Mouse (Mus musculus) megakaryocyte, embryonic 14.5 days (primary cell): ENCODE data around the gene Aqp1. TPM values are rescaled to one million over a fixed set of nuclear protein-coding genes. Genes with fewer than 3 reads are reported as not detected.

ENCODE experiments used
- H3K27me3 ChIP-seq: replicated peaks from 2 replicates; pipeline ENCODE3; 2012; ENCODE audit warnings: inconsistent platforms
- H3K36me3 ChIP-seq: replicated peaks from 2 replicates; pipeline ENCODE3; 2012; ENCODE audit warnings: low read length, inconsistent platforms, mixed read lengths
- H3K4me1 ChIP-seq: 2 replicates; pipeline ENCODE4 v1.6.1; 2012; ENCODE audit warnings: inconsistent platforms
- H3K4me3 ChIP-seq: replicated peaks from 2 replicates; pipeline ENCODE3; 2012; ENCODE audit warnings: moderate library complexity, mild to moderate bottlenecking, inconsistent platforms
- H3K9me3 ChIP-seq: 2 replicates; pipeline ENCODE4 v1.6.1; 2012; ENCODE audit warnings: inconsistent platforms
- FLI1 ChIP-seq: IDR thresholded peaks from 2 replicates; pipeline ENCODE4 v1.6.1; 2012; ENCODE audit warnings: low read length, inconsistent platforms, mixed read lengths
- GATA1 ChIP-seq: IDR thresholded peaks from 3 replicates; pipeline ENCODE4 v1.6.1; 2012; ENCODE audit warnings: mixed read lengths, low read length, inconsistent platforms, borderline replicate concordance
- polyA plus RNA-seq: library from polyadenylated mRNA; stranded (reverse); fragments of >175 nt; gene quantifications from 2 replicates; pipeline ENCODE4 v1.2.3, GENCODE M21; 2012; ENCODE audit warnings: low replicate concordance; ENCODE audit not compliant: insufficient read depth

The Aqp1 gene
- polyA plus RNA-seq, 1 experiment, result 4.6 TPM

- no peaks in the 10 kb centered on the region for H3K27me3 ChIP-seq
- peaks cover 1% of the 10 kb centered on the region for H3K36me3 ChIP-seq
- TF ChIP-seq FLI1, result no peak
- no peak for TF ChIP-seq GATA1
- no peak overlapping the region for H3K4me3 ChIP-seq
- no peaks in the 10 kb centered on the region for H3K9me3 ChIP-seq
- peaks cover 73% of the 10 kb centered on the region for H3K4me1 ChIP-seq
Observed at GRCm38 (mm10) chr6:55355575-55355974, 19.3 kb downstream of the Aqp1 start.

GRCm38 (mm10) chr6:55356017-55356703, 19.9 kb downstream of the Aqp1 start:
- H3K9me3 ChIP-seq, result no peaks in the 10 kb centered on the region
- H3K27me3 ChIP-seq, result no peaks in the 10 kb centered on the region
- peaks cover 73% of the 10 kb centered on the region for H3K4me1 ChIP-seq
- no peak for TF ChIP-seq GATA1
- TF ChIP-seq FLI1, result no peak
- H3K4me3 ChIP-seq, result peak overlapping the region; percentile 62
- H3K36me3 ChIP-seq, result no peaks in the 10 kb centered on the region

GRCm38 (mm10) chr6:55356976-55357635, 20.9 kb downstream of the Aqp1 start:
- H3K4me1 ChIP-seq, result peaks cover 73% of the 10 kb centered on the region
- H3K27me3 ChIP-seq, result no peaks in the 10 kb centered on the region
- H3K9me3 ChIP-seq, result no peaks in the 10 kb centered on the region

GRCm38 (mm10) chr6:55357636-55358031, 21.4 kb downstream of the Aqp1 start:
- Histone ChIP-seq H3K4me3 (no peak overlapping the region), H3K27me3 (no peaks in the 10 kb centered on the region), H3K36me3 (no peaks in the 10 kb centered on the region), H3K4me1 (peaks cover 75% of the 10 kb centered on the region), H3K9me3 (no peaks in the 10 kb centered on the region)
- TF ChIP-seq GATA1 (no peak), FLI1 (no peak)

More at GRCm38 (mm10) chr6:55356976-55357635, 20.9 kb downstream of the Aqp1 start:
- no peak for TF ChIP-seq GATA1
- no peak for TF ChIP-seq FLI1
- Histone ChIP-seq H3K36me3 (no peaks in the 10 kb centered on the region), H3K4me3 (no peak overlapping the region)

- Histone ChIP-seq H3K4me1 (peaks cover 72% of the 10 kb centered on the region), H3K4me3 (no peak overlapping the region), H3K27me3 (no peaks in the 10 kb centered on the region), H3K36me3 (no peaks in the 10 kb centered on the region), H3K9me3 (no peaks in the 10 kb centered on the region)
- TF ChIP-seq FLI1, result no peak
- TF ChIP-seq GATA1, result no peak
Observed at GRCm38 (mm10) chr6:55358731-55359143, 22.5 kb downstream of the Aqp1 start.

GRCm38 (mm10) chr6:55362663-55363062, 26.4 kb downstream of the Aqp1 start:
- TF ChIP-seq FLI1 (no peak), GATA1 (no peak)

GRCm38 (mm10) chr6:55367126-55367525, 30.9 kb downstream of the Aqp1 start:
- Histone ChIP-seq H3K9me3 (peaks cover 16% of the 10 kb centered on the region), H3K4me1 (peaks cover 50% of the 10 kb centered on the region), H3K27me3 (no peaks in the 10 kb centered on the region), H3K36me3 (peaks cover 14% of the 10 kb centered on the region), H3K4me3 (no peak overlapping the region)
- no peak for TF ChIP-seq GATA1

More at GRCm38 (mm10) chr6:55362663-55363062, 26.4 kb downstream of the Aqp1 start:
- Histone ChIP-seq H3K36me3 (no peaks in the 10 kb centered on the region), H3K9me3 (no peaks in the 10 kb centered on the region), H3K4me1 (peaks cover 54% of the 10 kb centered on the region), H3K27me3 (no peaks in the 10 kb centered on the region), H3K4me3 (no peak overlapping the region)

GRCm38 (mm10) chr6:55370831-55371230, 34.6 kb downstream of the Aqp1 start:
- H3K36me3 ChIP-seq, result peaks cover 17% of the 10 kb centered on the region
- peak overlapping the region; percentile 60 for H3K4me3 ChIP-seq
- TF ChIP-seq FLI1 (no peak), GATA1 (no peak)
- peaks cover 39% of the 10 kb centered on the region for H3K4me1 ChIP-seq
- H3K27me3 ChIP-seq, result no peaks in the 10 kb centered on the region
- peaks cover 16% of the 10 kb centered on the region for H3K9me3 ChIP-seq

GRCm38 (mm10) chr6:55376076-55376475, 39.8 kb downstream of the Aqp1 start, which contains the start of gene Ghrhr:
Gene Ghrhr (plus strand): TSS chr6:55376295.
- Histone ChIP-seq H3K27me3 (peaks cover 16% of the 10 kb centered on the region), H3K9me3 (peaks cover 10% of the 10 kb centered on the region), H3K36me3 (peaks cover 12% of the 10 kb centered on the region), H3K4me1 (peaks cover 56% of the 10 kb centered on the region), H3K4me3 (no peak within 1 kb of the TSS)
- no peak for TF ChIP-seq GATA1
- no peak for TF ChIP-seq FLI1

- Histone ChIP-seq H3K4me3 (no peak overlapping the region), H3K4me1 (peaks cover 53% of the 10 kb centered on the region), H3K27me3 (peaks cover 17% of the 10 kb centered on the region), H3K36me3 (peaks cover 8% of the 10 kb centered on the region), H3K9me3 (peaks cover 6% of the 10 kb centered on the region)
- no peak for TF ChIP-seq GATA1
Observed at GRCm38 (mm10) chr6:55376511-55376910, 40.3 kb downstream of the Aqp1 start.
